Mouse (Mus musculus) limb, embryonic 10.5 days (tissue): ENCODE results near the gene Gm20683. TPM values are rescaled to one million over a fixed set of nuclear protein-coding genes. Genes with fewer than 3 reads are reported as not detected.

Experiments
- DNase-seq: peaks from one replicate; pipeline ENCODE4 v3.0.0-alpha.2; 2017; ENCODE audit warnings: low spot score
- H3K27ac ChIP-seq: fragments of 300-500 bp; sonication (generic); 2 replicates; pipeline ENCODE4 v1.5.1; 2016; ENCODE audit warnings: mild to moderate bottlenecking
- H3K27me3 ChIP-seq: fragments of 300-500 bp; sonication (generic); 2 replicates; pipeline ENCODE4 v1.6.1; 2016; ENCODE audit warnings: low read depth, mild to moderate bottlenecking; ENCODE audit not compliant: poor library complexity, severe bottlenecking
- H3K36me3 ChIP-seq: fragments of 300-500 bp; sonication (generic); 2 replicates; pipeline ENCODE4 v1.6.1; 2016; ENCODE audit warnings: mild to moderate bottlenecking, moderate library complexity
- H3K4me1 ChIP-seq: fragments of 300-500 bp; sonication (generic); 2 replicates; pipeline ENCODE4 v1.6.1; 2016
- H3K4me3 ChIP-seq: fragments of 300-500 bp; sonication (generic); 2 replicates; pipeline ENCODE4 v1.5.1; 2016; ENCODE audit warnings: mild to moderate bottlenecking, moderate library complexity
- H3K9me3 ChIP-seq: fragments of 300-500 bp; sonication (generic); replicated peaks from 2 replicates; pipeline ENCODE4 v1.6.1; 2016; ENCODE audit warnings: mild to moderate bottlenecking
- WGBS: fragments of 180-500 bp; shearing (Covaris S2); methylation state at CpG from one replicate; pipeline ENCODE4 v1.1.7; 2016; 5-methylcytosine and 5-hydroxymethylcytosine counted together
- polyA plus RNA-seq: library from polyadenylated mRNA; unstranded; fragments of >200 nt; fragmentation: Nextera tagmentation; extraction: Ambion mirVana; gene quantifications from 2 replicates; pipeline ENCODE4 v1.2.1, GENCODE M21; 2016

The Gm20683 gene
- polyA plus RNA-seq, 1 experiment from 2014 or later: 1.9 TPM

DNA sequence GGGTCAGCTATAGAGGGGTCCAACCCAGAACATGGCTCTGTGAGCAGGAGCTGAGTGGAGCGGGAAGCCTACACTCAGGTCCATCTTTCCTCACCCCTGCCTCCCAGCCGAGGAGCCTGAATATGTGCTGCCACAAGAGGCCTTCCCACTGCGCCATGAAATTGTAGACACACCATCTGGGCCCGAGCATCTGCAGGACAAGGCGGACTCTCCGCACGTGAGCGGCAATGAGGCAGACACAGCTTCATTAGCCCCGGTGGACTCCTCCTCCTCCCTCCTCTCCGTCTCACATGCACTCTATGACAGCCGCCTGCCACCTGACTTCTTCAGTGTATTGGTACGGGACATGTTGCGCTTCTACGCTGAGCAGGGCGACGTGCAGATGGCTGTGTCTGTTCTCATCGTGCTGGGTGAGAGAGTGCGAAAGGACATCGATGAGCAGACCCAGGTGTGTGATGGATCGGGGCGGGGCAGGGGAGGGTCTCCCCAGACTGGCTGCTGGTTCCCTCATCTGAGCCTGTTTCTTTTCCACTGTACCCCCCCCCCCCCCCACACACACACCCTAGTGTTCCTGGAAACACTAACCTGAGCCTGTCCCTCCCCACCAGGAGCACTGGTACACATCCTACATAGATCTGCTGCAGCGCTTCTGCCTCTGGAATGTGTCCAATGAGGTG is 13.9 kb downstream of the Gm20683 start:
- Histone ChIP-seq H3K27ac (0 out of 2 replicates have a peak overlapping the region, but pooled peaks have one; percentile 93), H3K4me3 (peak overlapping the region; percentile 77), H3K36me3 (peaks cover 60% of the 10 kb centered on the region), H3K4me1 (peaks cover 88% of the 10 kb centered on the region), H3K9me3 (no peaks in the 10 kb centered on the region), H3K27me3 (0 out of 2 replicates have a peak, but pooled peaks cover under 1% of the 10 kb centered on the region)
- DNase-seq: no peak
- 94% methylated on average over 22 of the region's 22 CpGs for WGBS

DNA sequence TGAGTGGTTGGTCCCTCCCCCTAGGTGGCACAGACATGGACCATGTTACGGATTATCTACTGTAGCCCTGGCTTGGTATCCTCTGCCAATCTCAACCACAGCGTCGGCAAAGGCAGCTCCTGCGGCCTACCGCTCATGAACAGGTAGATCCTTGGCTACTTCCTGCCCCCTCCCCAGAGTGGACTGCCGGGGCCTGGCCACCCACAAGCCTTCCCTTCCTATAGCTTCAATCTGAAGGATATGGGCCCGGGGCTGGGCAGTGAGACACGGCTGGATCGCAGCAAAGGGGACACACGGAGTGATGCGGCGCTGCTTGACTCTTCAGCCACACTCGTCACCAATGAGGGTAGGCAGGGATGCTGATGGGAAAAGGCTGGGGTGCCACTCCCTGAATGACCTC is 14.6 kb downstream of the Gm20683 start:
- Histone ChIP-seq H3K36me3 (peaks cover 59% of the 10 kb centered on the region), H3K4me1 (peaks cover 84% of the 10 kb centered on the region), H3K27ac (no peak overlapping the region), H3K9me3 (no peaks in the 10 kb centered on the region), H3K4me3 (peak overlapping the region; percentile 9; the same call in 1 of the 2 replicates), H3K27me3 (peaks cover 6% of the 10 kb centered on the region; the same call in 1 of the 2 replicates)
- WGBS: 95% methylated on average over 13 of the region's 13 CpGs
- no peak for DNase-seq

DNA sequence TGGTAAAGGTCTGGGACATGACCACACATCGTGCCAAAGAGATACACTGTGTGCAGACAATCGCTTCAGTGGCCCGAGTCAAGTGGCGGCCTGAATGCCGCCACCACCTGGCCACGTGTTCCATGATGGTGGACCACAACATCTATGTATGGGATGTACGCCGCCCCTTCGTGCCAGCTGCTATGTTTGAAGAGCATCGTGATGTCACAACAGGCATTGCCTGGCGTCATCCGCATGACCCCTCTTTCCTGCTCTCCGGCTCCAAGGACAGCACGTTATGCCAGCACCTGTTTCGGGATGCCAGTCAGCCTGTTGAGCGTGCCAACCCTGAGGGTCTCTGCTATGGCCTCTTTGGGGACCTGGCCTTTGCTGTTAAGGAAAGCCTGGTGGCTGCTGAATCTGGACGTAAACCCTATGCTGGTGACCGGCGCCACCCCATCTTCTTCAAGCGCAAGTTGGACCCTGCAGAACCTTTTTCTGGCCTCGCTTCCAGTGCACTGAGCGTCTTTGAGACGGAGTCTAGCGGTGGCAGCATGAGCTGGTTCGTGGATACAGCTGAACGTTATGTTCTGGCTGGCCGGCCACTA is 15.5 kb downstream of the Gm20683 start:
- no peak for DNase-seq
- peaks cover 15% of the 10 kb centered on the region for H3K27me3 ChIP-seq
- peaks cover 49% of the 10 kb centered on the region for H3K36me3 ChIP-seq
- H3K27ac ChIP-seq: no peak overlapping the region
- peaks cover 75% of the 10 kb centered on the region for H3K4me1 ChIP-seq
- no peaks in the 10 kb centered on the region for H3K9me3 ChIP-seq
- H3K4me3 ChIP-seq: no peak overlapping the region; the same call in 1 of the 2 replicates
- 96% methylated on average over 27 of the region's 27 CpGs for WGBS

DNA sequence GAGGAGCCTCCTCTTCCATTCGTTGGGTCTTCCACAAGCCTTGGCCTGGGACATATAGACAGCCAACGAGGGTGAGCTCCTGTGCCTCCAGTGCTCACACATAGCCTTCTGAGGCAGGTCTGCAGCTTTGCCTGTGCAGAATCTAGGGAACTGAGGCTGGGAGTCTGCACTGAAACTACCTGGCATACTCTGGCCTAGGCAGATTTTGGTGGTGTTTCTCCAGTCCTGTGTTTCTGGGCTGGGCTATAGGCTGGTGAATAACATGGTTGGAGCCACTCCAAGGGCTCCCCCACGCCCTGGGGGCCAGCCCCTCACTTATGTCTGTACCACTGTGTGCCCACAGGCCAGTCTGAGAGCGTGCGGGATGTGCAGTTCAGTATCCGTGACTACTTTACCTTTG is 16.3 kb downstream of the Gm20683 start:
- Histone ChIP-seq H3K27me3 (peaks cover 23% of the 10 kb centered on the region), H3K4me1 (peaks cover 67% of the 10 kb centered on the region), H3K27ac (no peak overlapping the region), H3K4me3 (peak overlapping the region; percentile 74), H3K9me3 (no peaks in the 10 kb centered on the region), H3K36me3 (peaks cover 42% of the 10 kb centered on the region)
- DNase-seq: no peak
- WGBS: 91% methylated on average over 6 of the region's 6 CpGs

DNA sequence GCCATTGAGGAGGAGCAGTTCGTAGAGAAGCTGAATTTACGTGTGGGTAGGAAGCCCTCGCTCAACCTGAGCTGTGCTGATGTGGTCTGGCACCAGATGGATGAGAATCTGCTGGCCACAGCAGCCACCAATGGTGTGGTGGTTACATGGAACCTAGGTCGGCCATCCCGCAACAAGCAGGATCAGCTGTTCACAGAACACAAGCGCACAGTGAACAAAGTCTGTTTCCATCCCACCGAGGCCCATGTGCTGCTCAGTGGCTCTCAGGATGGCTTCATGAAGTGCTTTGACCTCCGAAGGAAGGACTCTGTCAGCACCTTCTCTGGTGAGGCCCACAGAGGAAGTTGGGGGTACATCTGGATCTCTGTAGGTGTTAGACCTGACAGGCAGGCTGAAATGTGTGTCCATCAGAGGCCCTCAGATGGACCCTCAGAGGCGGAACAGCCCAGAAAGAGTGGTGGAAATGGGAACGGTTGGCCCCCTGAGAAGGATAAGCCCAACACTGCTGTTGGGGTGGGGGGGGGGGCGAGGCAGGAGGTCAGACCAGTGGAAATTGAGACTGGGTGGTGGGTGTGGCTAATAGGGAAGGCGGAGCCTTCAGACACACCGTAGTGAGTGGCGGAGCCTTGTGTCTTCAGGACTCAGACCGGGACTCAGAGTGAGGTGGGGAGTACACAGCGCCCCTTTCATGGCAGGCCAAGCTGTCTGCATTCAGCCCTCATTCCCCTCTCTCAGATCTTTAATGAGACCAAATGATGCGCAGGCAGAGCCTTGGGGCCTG is 17.0 kb downstream of the Gm20683 start:
- Histone ChIP-seq H3K4me3 (peak overlapping the region; percentile 74), H3K36me3 (peaks cover 34% of the 10 kb centered on the region), H3K9me3 (no peaks in the 10 kb centered on the region), H3K27me3 (peaks cover 31% of the 10 kb centered on the region), H3K27ac (no peak overlapping the region), H3K4me1 (peaks cover 65% of the 10 kb centered on the region)
- no peak for DNase-seq
- 74% methylated on average over 17 of the region's 17 CpGs for whole genome bisulfite sequencing

DNA sequence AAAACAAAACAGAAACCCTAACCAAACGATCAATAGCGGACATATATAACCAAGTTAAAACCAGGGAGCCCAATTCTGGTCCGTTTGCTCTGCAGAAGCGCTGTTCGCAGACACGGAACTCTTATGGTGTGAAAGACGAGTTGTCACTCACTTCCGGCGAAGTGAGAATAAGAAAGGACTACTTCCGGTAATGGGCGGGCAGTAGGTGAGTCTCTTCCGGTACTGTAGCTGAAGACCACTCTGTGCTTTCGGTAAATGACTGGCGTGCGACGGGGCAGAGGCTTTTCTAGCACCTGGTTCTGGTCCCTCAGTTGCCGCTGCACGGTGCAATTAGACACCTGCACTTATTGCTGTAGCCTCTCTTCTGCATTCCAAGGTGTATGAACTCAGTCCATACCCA is 18.1 kb downstream of the Gm20683 start, which contains the start of gene Wdr24:
Wdr24 (plus strand) TSS at position 176 of the 400 bp plus-strand sequence.
- under 1% methylated on average over 18 of the region's 18 CpGs for WGBS
- H3K36me3 ChIP-seq: peaks cover 31% of the 10 kb centered on the region
- H3K4me1 ChIP-seq: peaks cover 60% of the 10 kb centered on the region
- H3K4me3 ChIP-seq: peak within 1 kb of the TSS; percentile 74
- H3K27me3 ChIP-seq: peaks cover 42% of the 10 kb centered on the region
- peak within 1 kb of the TSS; percentile 83 for H3K27ac ChIP-seq
- H3K9me3 ChIP-seq: no peaks in the 10 kb centered on the region
- peak; percentile 79 for DNase-seq

DNA sequence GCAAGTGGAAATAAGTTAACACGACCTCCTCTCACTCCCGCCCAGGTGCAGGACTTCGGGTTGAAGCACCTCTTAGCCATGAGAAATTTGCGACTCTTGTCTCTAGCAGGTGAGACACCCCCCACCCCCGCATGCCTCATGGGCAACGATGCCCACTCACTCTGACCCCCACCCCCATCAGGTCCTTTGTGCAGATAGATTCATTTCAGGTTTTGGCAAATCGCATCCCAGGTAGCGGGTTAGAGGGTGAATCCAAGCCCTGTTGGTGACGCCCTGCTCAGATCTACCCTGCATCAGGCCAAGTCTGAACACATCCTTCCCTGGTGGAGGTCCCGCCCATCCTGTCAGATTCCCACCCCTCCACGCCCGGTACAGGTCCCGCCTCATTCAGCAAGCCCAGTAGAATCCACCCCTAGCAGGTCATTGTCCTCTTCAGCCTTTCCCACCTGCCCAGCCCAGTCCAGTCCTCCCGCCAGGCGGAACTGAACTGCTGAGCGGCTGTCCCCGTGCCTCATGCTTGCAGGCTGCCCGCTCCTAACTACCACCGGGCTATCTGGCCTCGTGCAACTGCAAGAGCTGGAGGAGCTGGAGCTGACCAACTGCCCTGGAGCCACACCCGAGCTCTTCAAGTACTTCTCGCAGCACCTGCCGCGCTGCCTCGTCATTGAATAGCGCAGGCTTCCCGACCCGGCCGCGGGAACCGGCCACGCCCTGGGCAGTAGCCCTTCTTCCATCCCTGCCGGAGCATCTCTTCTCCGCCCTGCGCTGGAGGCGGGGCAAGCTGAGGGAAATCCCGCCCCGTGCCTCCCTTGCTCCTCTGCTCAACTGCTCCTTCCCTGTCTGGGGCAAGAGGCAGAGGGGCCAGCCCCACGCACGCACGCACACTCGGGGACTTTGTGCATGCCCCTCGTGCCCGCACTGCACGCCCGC is 22.4 kb downstream of the Gm20683 start:
- 6% methylated on average over 46 of the region's 46 CpGs for WGBS

DNA sequence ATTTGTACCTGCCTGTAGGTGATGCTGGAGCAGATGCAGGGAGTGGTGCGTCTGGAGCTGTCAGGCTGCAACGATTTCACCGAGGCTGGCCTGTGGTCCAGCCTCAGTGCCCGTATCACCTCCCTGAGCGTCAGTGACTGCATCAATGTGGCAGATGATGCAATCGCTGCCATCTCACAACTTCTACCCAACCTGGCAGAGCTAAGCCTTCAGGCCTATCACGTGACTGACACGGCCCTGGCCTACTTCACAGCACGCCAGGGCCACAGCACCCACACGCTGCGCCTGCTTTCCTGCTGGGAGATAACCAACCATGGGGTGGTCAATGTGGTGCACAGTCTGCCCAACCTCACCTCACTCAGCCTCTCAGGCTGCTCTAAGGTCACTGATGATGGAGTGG is 23.9 kb downstream of the Gm20683 start:
- H3K4me3 ChIP-seq: no peak overlapping the region
- WGBS: 83% methylated on average over 11 of the region's 11 CpGs
- peaks cover 16% of the 10 kb centered on the region for H3K4me1 ChIP-seq
- no peaks in the 10 kb centered on the region for H3K9me3 ChIP-seq
- H3K27ac ChIP-seq: no peak overlapping the region
- no peak for DNase-seq
- H3K36me3 ChIP-seq: no peaks in the 10 kb centered on the region
- peaks cover 92% of the 10 kb centered on the region for H3K27me3 ChIP-seq

More for the DNA sequence above, 22.4 kb downstream of the Gm20683 start:
- Histone ChIP-seq H3K4me3 (peak overlapping the region; percentile 32), H3K4me1 (peaks cover 20% of the 10 kb centered on the region), H3K27me3 (peaks cover 81% of the 10 kb centered on the region), H3K36me3 (no peaks in the 10 kb centered on the region), H3K9me3 (no peaks in the 10 kb centered on the region), H3K27ac (0 out of 2 replicates have a peak overlapping the region, but pooled peaks have one; percentile 19)
- DNase-seq: no peak

DNA sequence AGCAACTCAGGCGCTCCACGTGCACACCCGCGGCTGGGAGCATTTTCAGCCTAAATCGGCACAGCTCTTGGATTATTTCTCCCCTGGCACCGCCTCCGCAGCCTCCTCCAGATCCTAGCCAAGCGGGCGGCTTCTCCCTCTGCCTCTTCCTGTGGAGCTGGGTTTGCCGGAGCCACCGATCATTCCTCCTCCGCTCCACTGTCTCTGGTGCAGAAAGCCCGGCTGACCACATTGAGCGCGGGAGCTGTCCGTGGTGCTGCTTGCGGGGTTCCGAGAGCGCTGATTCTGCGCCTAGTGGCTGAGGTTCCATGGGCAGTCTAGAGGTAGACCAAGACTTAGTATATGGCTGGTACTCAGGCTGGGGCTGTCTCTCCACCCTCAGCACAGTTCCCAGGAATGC is 28.1 kb downstream of the Gm20683 start:
- no peak overlapping the region for H3K4me3 ChIP-seq

DNA sequence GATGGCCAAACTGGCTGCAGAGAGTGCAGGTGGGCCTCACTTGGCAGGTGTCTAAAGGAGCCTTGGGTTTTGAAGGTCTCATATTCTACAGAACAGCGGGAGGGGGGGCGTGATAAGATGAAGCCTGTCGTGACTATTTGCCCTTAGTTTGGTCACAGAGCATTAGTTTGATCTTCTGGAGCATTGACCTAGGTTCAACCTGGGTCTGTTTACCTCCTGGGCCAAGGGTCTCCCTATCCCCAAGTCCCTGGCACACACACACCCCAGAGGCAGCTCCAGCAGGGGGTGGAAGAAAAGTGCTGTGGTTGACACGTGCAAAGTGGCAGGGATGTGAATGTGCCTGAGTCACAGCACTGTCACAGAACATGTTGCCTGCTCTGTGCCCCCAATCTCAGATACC is 30.7 kb downstream of the Gm20683 start:
- H3K9me3 ChIP-seq: no peaks in the 10 kb centered on the region
- no peak overlapping the region for H3K4me3 ChIP-seq
- peaks cover 26% of the 10 kb centered on the region for H3K4me1 ChIP-seq
- DNase-seq: no peak
- no peaks in the 10 kb centered on the region for H3K36me3 ChIP-seq
- no peak overlapping the region for H3K27ac ChIP-seq
- 72% methylated on average over 4 of the region's 4 CpGs for WGBS
- H3K27me3 ChIP-seq: peaks cover 83% of the 10 kb centered on the region

More for the DNA sequence above, 28.1 kb downstream of the Gm20683 start:
- Histone ChIP-seq H3K36me3 (no peaks in the 10 kb centered on the region), H3K27ac (no peak overlapping the region), H3K4me1 (peaks cover 23% of the 10 kb centered on the region), H3K9me3 (no peaks in the 10 kb centered on the region), H3K27me3 (peaks cover 93% of the 10 kb centered on the region)
- under 1% methylated on average over 20 of the region's 20 CpGs for WGBS
- peak; percentile 97 for DNase-seq

DNA sequence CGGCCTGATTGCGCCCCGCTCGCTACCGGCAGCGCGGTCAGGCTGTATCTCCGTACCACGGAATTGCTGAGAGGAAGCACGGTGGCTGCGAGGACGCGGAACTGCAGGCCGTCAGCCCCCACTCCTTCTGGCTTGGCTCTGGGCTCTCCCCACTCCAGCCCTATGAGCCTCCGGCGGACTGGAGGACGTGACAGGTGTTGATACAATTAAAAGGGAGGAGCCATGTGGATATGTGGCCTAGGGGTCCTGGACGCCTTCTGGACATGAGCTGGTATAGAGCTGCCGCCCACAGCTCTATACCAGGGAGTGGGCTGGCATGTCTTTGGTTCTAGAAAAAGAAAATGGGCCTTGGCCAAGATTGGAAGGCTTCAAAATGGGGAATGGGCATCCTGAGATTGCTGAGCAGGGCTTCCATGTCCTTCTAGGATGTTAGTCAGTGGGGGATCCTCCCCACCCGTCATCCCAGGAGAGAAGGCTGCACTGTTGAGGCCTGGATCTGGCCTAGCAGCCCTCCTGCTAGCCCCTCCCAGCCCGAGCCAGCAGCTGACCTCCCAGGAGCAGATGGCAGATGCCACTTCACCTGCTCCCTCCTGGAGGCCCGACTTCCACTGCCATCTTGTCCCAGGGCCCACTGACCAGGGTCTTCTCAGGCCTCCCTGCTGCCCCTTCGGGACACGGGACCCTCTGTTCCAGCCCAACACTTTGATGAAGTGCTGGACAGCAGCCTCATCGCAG is 31.8 kb downstream of the Gm20683 start:
- Histone ChIP-seq H3K27ac (peak overlapping the region; percentile 70), H3K27me3 (peaks cover 76% of the 10 kb centered on the region), H3K9me3 (no peaks in the 10 kb centered on the region), H3K4me1 (peaks cover 26% of the 10 kb centered on the region), H3K36me3 (no peaks in the 10 kb centered on the region), H3K4me3 (peak overlapping the region; percentile 77)
- WGBS: 10% methylated on average over 25 of the region's 25 CpGs
- DNase-seq: no peak
